Mouse (Mus musculus) myocyte (in vitro differentiated cells): Measurements from ENCODE around the gene Lrtm2.

ENCODE experiments used
- CEBPB ChIP-seq: IDR thresholded peaks from 2 replicates; pipeline ENCODE4 v1.6.1; 2011; ENCODE audit warnings: mild to moderate bottlenecking, moderate library complexity; ENCODE audit not compliant: poor library complexity, insufficient read depth, severe bottlenecking
- E2F4 ChIP-seq: IDR thresholded peaks from one replicate; pipeline ENCODE4 v1.6.1; 2011; ENCODE audit warnings: mild to moderate bottlenecking, control low read depth, moderate library complexity; ENCODE audit not compliant: insufficient read depth
- MAX ChIP-seq: IDR thresholded peaks from one replicate; pipeline ENCODE4 v1.6.1; 2011; ENCODE audit warnings: low read depth, mild to moderate bottlenecking, control low read depth
- MYOD1 ChIP-seq, 3 experiments: IDR thresholded peaks; one replicate each; pipeline ENCODE4 v1.6.1; 2011; ENCODE audit warnings: control low read depth in 2 of 3, low read depth in 2 of 3, mild to moderate bottlenecking in 2 of 3, moderate library complexity in 1 of 3; ENCODE audit not compliant: insufficient read length in 2 of 3, control insufficient read depth in 1 of 3
- MYOG ChIP-seq, 3 experiments: IDR thresholded peaks; one replicate each; pipeline ENCODE4 v1.6.1; 2011; ENCODE audit warnings: control low read depth in 2 of 3, low read depth in 2 of 3, mild to moderate bottlenecking in 2 of 3; ENCODE audit not compliant: insufficient read length in 2 of 3, control insufficient read depth in 1 of 3, insufficient read depth in 1 of 3
- POLR2A ChIP-seq: IDR thresholded peaks from one replicate; pipeline ENCODE4 v1.6.1; 2011; ENCODE audit warnings: low read depth, mild to moderate bottlenecking, control low read depth, moderate library complexity; ENCODE audit not compliant: insufficient read length
- POLR2AphosphoS2 ChIP-seq: IDR thresholded peaks from one replicate; pipeline ENCODE4 v1.6.1; 2011; ENCODE audit warnings: low read depth, control low read depth; ENCODE audit not compliant: insufficient read length
- REST ChIP-seq: IDR thresholded peaks from one replicate; pipeline ENCODE4 v1.6.1; 2011; ENCODE audit warnings: mild to moderate bottlenecking, control low read depth, moderate library complexity; ENCODE audit not compliant: insufficient read depth, insufficient read length
- TCF12 ChIP-seq: IDR thresholded peaks from one replicate; pipeline ENCODE4 v1.6.1; 2011; ENCODE audit warnings: mild to moderate bottlenecking, control low read depth; ENCODE audit not compliant: poor library complexity, insufficient read depth, severe bottlenecking
- TCF3 ChIP-seq: IDR thresholded peaks from one replicate; pipeline ENCODE4 v1.6.1; 2011; ENCODE audit warnings: low read depth, control low read depth; ENCODE audit not compliant: insufficient read length
- USF1 ChIP-seq: IDR thresholded peaks from one replicate; pipeline ENCODE4 v1.6.1; 2011; ENCODE audit warnings: low read depth, mild to moderate bottlenecking, control low read depth, moderate library complexity

DNA sequence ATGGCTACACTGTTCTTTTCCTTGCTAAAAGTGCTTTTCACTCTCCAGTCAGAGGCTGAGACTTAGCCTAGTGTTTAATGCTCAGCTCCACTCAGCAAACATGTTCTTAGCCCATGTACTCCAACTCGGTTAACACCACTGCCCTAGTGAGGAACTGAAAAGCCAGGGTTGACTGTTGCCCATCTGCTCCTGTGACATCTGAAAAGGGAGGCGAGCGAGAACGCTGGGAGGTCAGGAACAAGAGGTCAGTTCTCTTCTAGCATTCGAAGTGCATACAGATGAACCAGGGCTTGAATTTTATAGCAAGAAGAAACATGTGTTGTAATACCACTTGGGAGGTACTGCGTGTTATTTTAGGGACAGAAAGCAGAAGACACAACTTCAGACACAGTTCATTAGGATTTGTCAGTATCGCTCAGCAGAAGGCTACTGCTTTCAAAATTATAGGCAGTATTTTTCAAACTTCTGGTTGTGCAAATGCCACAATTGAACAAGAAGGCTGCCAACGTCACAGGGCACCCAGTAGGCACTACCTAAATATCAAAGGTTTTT is 27.5 kb upstream of the Lrtm2 start:
- TF ChIP-seq POLR2A (no peak), MAX (no peak), TCF12 (no peak), E2F4 (no peak), REST (no peak), MYOG (IDR thresholded peaks at IDR 0.05; ENCODE audit: control insufficient read depth in 1 of 3, insufficient read depth in 1 of 3, insufficient read length in 2 of 3, low read depth in 2 of 3) (no peak), MYOD1 (IDR thresholded peaks at IDR 0.05; ENCODE audit: control insufficient read depth in 1 of 3, insufficient read length in 2 of 3, low read depth in 2 of 3) (no peak), USF1 (no peak), TCF3 (no peak), POLR2AphosphoS2 (no peak), CEBPB (no peak)
